Comparison of ENCODE assay signal across 10 mouse cellular contexts in genomic region chr9:119978811-119979441, GRCm38 (mm10). TPM values are rescaled to one million over a fixed set of nuclear protein-coding genes. Genes with fewer than 3 reads are reported as not detected.
A peak's percentile ranks its signal among the peaks of the same experiment; 100 is the strongest.
DNase-seq lines count a peak whose midpoint lies in the region; ATAC-seq lines count a peak whose summit lies in the region.
"Had no signal": no experiment of that assay in that cellular context is flagged by ENCODE, and none has a peak within 500 bp of the region (broad histone marks: within the 10 kb centered on the region; RNA-seq: fewer than 3 reads in every experiment).

No protein-coding gene starts in this region.

- H3K9me3 ChIP-seq in heart, embryonic 10.5 days = no peaks in the 10 kb centered on the region
- H3K9me3 ChIP-seq in heart, embryonic 11.5 days (replicated peaks; ENCODE audit: control insufficient read depth, low read length) = no peaks in the 10 kb centered on the region
- H3K9me3 ChIP-seq: neural tube, embryonic 12.5 days had no signal

- DNase-seq in heart, embryonic 10.5 days (ENCODE audit: low spot score) = no peak
- peak; percentile 64 to 72 for DNase-seq in right cerebral cortex, adult 2 months (ENCODE audit: low spot score in 2 of 2)
- DNase-seq in right cerebral cortex, postnatal 14 days = no peak
- peak; percentile 62 to 73 for DNase-seq in layer of hippocampus, adult 8-10 months (ENCODE audit: low spot score in 2 of 2)
- DNase-seq in thymus, postnatal 14 days = peak; percentile 58
- no peak for DNase-seq in neural tube, embryonic 10.5 days (ENCODE audit: extremely low spot score, low spot score)
- no peak for DNase-seq in urinary bladder, postnatal 36 days (ENCODE audit: low spot score in 2 of 2)

- peaks cover 75% of the 10 kb centered on the region for H3K4me1 ChIP-seq in heart, embryonic 10.5 days
- peaks cover 66% of the 10 kb centered on the region for H3K4me1 ChIP-seq in heart, embryonic 11.5 days (ENCODE audit: control insufficient read depth, insufficient read depth, low read length)

- peaks cover 20% of the 10 kb centered on the region for H3K36me3 ChIP-seq in heart, embryonic 10.5 days
- peaks cover 7% of the 10 kb centered on the region for H3K36me3 ChIP-seq in heart, embryonic 11.5 days (ENCODE audit: control insufficient read depth, insufficient read depth, low read length)
- H3K36me3 ChIP-seq: neural tube, embryonic 12.5 days had no signal

- H3K4me3 ChIP-seq in heart, embryonic 10.5 days = no peak overlapping the region
- H3K4me3 ChIP-seq in heart, embryonic 11.5 days (ENCODE audit: low read depth, low read length) = no peak overlapping the region
- H3K4me3 ChIP-seq: neural tube, embryonic 12.5 days had no signal

- H3K4me2 ChIP-seq in heart, embryonic 11.5 days = no peak overlapping the region
- H3K4me2 ChIP-seq: neural tube, embryonic 12.5 days had no signal

- no peaks in the 10 kb centered on the region for H3K27me3 ChIP-seq in heart, embryonic 10.5 days (ENCODE audit: insufficient read depth, poor library complexity, severe bottlenecking)
- H3K27me3 ChIP-seq in heart, embryonic 11.5 days (ENCODE audit: control insufficient read depth, insufficient read depth, low read length) = no peaks in the 10 kb centered on the region
- H3K27me3 ChIP-seq: Patski had no signal

- no peak overlapping the region for H3K9ac ChIP-seq in heart, embryonic 11.5 days (ENCODE audit: low read depth, low read length)
- H3K9ac ChIP-seq: neural tube, embryonic 12.5 days had no signal

- peak overlapping the region; percentile 62; the same call in 1 of the 2 replicates for H3K27ac ChIP-seq in heart, embryonic 10.5 days
- H3K27ac ChIP-seq in heart, embryonic 11.5 days (ENCODE audit: low read depth, low read length) = no peak overlapping the region
- H3K27ac ChIP-seq: neural tube, embryonic 12.5 days had no signal

- 83% methylated on average over 6 of the region's 6 CpGs for WGBS in heart, embryonic 10.5 days
- WGBS in heart, embryonic 11.5 days (ENCODE audit: insufficient replicate concordance) = 78% methylated on average over 6 of the region's 6 CpGs

- no peak for ATAC-seq in heart, embryonic 11.5 days (replicated peaks; ENCODE audit: insufficient number of reproducible peaks, low FRiP score, low TSS enrichment)

RNA-seq across cellular contexts. Expression of gene Csrnp1, which starts 5.5 kb away (rescaled TPM):
- polyA plus RNA-seq in heart, embryonic 10.5 days (2016; fragmentation: Nextera tagmentation; extraction: Ambion mirVana) = 7.5 and 8.0 TPM in 2 replicates
- 3.3 and 4.2 TPM in 2 replicates for polyA plus RNA-seq in heart, embryonic 11.5 days (2014; fragmentation: Nextera tagmentation; extraction: Ambion mirVana)
- 10 to 100 TPM; 12.1 to 24.1 (median 14.6) TPM for total RNA-seq in layer of hippocampus, adult 8-10 months (2022)

RNA-seq across cellular contexts. Expression of gene Ttc21a, which starts 41.5 kb away (rescaled TPM):
- 0.28 and 0.48 TPM in 2 replicates for polyA plus RNA-seq in heart, embryonic 10.5 days (2016; fragmentation: Nextera tagmentation; extraction: Ambion mirVana)
- 0.23 and 0.37 TPM in 2 replicates for polyA plus RNA-seq in heart, embryonic 11.5 days (2014; fragmentation: Nextera tagmentation; extraction: Ambion mirVana)
- total RNA-seq in layer of hippocampus, adult 8-10 months (2022) = 1 to 10 TPM; 1.2 to 2.8 (median 1.4) TPM

RNA-seq across cellular contexts. Expression of gene Gorasp1, which starts 41.6 kb away (rescaled TPM):
- polyA plus RNA-seq in heart, embryonic 10.5 days (2016; fragmentation: Nextera tagmentation; extraction: Ambion mirVana) = 26.5 and 26.8 TPM in 2 replicates
- 18.0 and 20.3 TPM in 2 replicates for polyA plus RNA-seq in heart, embryonic 11.5 days (2014; fragmentation: Nextera tagmentation; extraction: Ambion mirVana)
- 10 to 100 TPM; 30.5 to 35.7 (median 34.1) TPM for total RNA-seq in layer of hippocampus, adult 8-10 months (2022)

RNA-seq across cellular contexts. Expression of gene Xirp1, which starts 44.5 kb away (rescaled TPM):
- polyA plus RNA-seq in heart, embryonic 10.5 days (2016; fragmentation: Nextera tagmentation; extraction: Ambion mirVana) = 41.1 and 90.1 TPM in 2 replicates
- 38.2 and 64.5 TPM in 2 replicates for polyA plus RNA-seq in heart, embryonic 11.5 days (2014; fragmentation: Nextera tagmentation; extraction: Ambion mirVana)
- under 1 TPM; 0.06 to 0.25 (median 0.10) TPM for total RNA-seq in layer of hippocampus, adult 8-10 months (2022)

Comparison
In these comparisons a context has a peak if more than half of its experiments do, and no peak if none do; other contexts are left out.
1. DNase-seq: peak in right cerebral cortex, adult 2 months (2 of 2), layer of hippocampus, adult 8-10 months (2 of 2) and thymus, postnatal 14 days (single experiment); none in heart, embryonic 10.5 days (single experiment), right cerebral cortex, postnatal 14 days (single experiment), neural tube, embryonic 10.5 days (single experiment) and urinary bladder, postnatal 36 days (0 of 2).